Mouse (Mus musculus): ENCODE data around the gene Olfr150. TPM values are rescaled to one million over a fixed set of nuclear protein-coding genes. Genes with fewer than 3 reads are reported as not detected.
"Not testable (repeated sequence)": the region's sequence is repeated elsewhere in the genome, so short reads cannot be mapped to it uniquely, and the experiment has no call there.

Olfr150 gene
- not detected in 2 replicates for polyA plus RNA-seq (2014; fragmentation: Nextera tagmentation; extraction: Ambion mirVana)

DNA sequence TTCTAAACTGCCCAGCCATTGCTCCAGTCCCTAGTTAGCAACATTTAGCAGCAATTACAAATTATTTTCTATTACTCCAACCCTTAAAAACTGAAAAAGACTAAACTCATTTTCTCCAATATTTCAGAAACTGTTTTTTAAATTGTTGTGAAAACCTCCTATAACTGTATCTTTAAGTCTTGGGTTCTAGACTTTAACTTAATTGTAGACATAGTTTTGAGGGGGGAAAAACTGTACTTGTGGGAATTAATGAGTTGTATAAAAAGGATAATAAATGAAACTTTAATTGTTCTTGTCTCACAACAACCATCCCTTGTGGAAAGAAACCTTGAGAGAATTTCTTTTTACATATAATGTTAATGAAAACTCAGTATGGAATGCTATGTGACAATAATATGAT is at the start of gene Olfr150:
Gene Olfr150, plus strand, starts transcription at position 301 of the 400 bp plus-strand sequence.
- Histone ChIP-seq H3K4me1 (ENCODE audit: control insufficient read depth in 2 of 2, insufficient read depth in 2 of 2, low read length in 2 of 2) (no peaks in the 10 kb centered on the region), H3K4me2 (ENCODE audit: low read length) (no peak within 1 kb of the TSS), H3K36me3 (ENCODE audit: control insufficient read depth, insufficient read depth, low read length) (no peaks in the 10 kb centered on the region), H3K9me3 (ENCODE audit: control insufficient read depth, low read length) (no peaks in the 10 kb centered on the region), H3K9ac (ENCODE audit: low read length) (no peak within 1 kb of the TSS), H3K27ac (replicated peaks in 1 of 2; ENCODE audit: control insufficient read depth in 1 of 2, insufficient read depth in 1 of 2, low read depth in 2 of 2, low read length in 2 of 2) (no peak within 1 kb of the TSS), H3K4me3 (ENCODE audit: control insufficient read depth in 1 of 2, insufficient read depth in 1 of 2, low read depth in 1 of 2, low read length in 2 of 2) (no peak within 1 kb of the TSS), H3K27me3 (ENCODE audit: control insufficient read depth, insufficient read depth, low read length) (no peaks in the 10 kb centered on the region)
- no peak for ATAC-seq (ENCODE audit: insufficient number of reproducible peaks, insufficient read depth, low FRiP score, low read depth)

GRCm38 (mm10) chr9:39701123-39701522 is 29.7 kb upstream of the Olfr150 start:
- not testable (repeated sequence) for H3K4me3 ChIP-seq (ENCODE audit: control insufficient read depth in 1 of 2, insufficient read depth in 1 of 2, low read depth in 1 of 2, low read length in 2 of 2); ATAC-seq (ENCODE audit: insufficient number of reproducible peaks, insufficient read depth, low FRiP score, low read depth); H3K9ac ChIP-seq (ENCODE audit: low read length); H3K27ac ChIP-seq (replicated peaks in 1 of 2; ENCODE audit: control insufficient read depth in 1 of 2, insufficient read depth in 1 of 2, low read depth in 2 of 2, low read length in 2 of 2); H3K4me1 ChIP-seq (ENCODE audit: control insufficient read depth in 2 of 2, insufficient read depth in 2 of 2, low read length in 2 of 2); H3K9me3 ChIP-seq (ENCODE audit: control insufficient read depth, low read length); H3K27me3 ChIP-seq (ENCODE audit: control insufficient read depth, insufficient read depth, low read length); H3K36me3 ChIP-seq (ENCODE audit: control insufficient read depth, insufficient read depth, low read length); H3K4me2 ChIP-seq (ENCODE audit: low read length)
- 84% methylated on average over 6 of the region's 8 CpGs for WGBS

DNA sequence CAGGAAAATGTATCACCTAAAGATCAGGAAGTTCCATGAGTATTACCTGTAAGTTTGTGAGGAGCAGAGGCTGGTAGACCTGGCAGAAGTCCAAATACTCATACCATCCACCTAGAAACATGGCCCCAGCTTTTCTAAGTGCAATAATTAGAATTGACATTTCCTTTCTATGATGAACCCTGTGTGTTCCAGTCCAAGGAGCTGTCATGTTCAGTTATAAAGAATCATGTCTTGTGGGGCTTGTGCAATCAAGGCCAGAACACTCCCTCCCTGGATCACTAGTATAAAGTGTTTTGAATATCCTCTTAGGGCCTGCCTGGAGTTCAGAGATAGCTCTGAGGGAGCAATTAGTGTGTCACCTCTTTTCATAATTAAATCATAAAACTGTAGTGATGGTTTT is 23.8 kb upstream of the Olfr150 start, which contains the start of gene Olfr149:
Gene Olfr149, minus strand, starts transcription at position 101 of the 400 bp plus-strand sequence.
- ATAC-seq (ENCODE audit: insufficient number of reproducible peaks, insufficient read depth, low FRiP score, low read depth): no peak
- no peaks in the 10 kb centered on the region for H3K9me3 ChIP-seq (ENCODE audit: control insufficient read depth, low read length)
- peaks cover 0 to 3% of the 10 kb centered on the region in 2 experiments; a peak in 1 of 4 replicates for H3K4me1 ChIP-seq (ENCODE audit: control insufficient read depth in 2 of 2, insufficient read depth in 2 of 2, low read length in 2 of 2)
- H3K4me3 ChIP-seq (ENCODE audit: control insufficient read depth in 1 of 2, insufficient read depth in 1 of 2, low read depth in 1 of 2, low read length in 2 of 2): no peak within 1 kb of the TSS
- no peak within 1 kb of the TSS for H3K9ac ChIP-seq (ENCODE audit: low read length)
- no peaks in the 10 kb centered on the region for H3K27me3 ChIP-seq (ENCODE audit: control insufficient read depth, insufficient read depth, low read length)
- H3K36me3 ChIP-seq (ENCODE audit: control insufficient read depth, insufficient read depth, low read length): no peaks in the 10 kb centered on the region
- no peak within 1 kb of the TSS for H3K4me2 ChIP-seq (ENCODE audit: low read length)
- H3K27ac ChIP-seq (replicated peaks in 1 of 2; ENCODE audit: control insufficient read depth in 1 of 2, insufficient read depth in 1 of 2, low read depth in 2 of 2, low read length in 2 of 2): no peak within 1 kb of the TSS

DNA sequence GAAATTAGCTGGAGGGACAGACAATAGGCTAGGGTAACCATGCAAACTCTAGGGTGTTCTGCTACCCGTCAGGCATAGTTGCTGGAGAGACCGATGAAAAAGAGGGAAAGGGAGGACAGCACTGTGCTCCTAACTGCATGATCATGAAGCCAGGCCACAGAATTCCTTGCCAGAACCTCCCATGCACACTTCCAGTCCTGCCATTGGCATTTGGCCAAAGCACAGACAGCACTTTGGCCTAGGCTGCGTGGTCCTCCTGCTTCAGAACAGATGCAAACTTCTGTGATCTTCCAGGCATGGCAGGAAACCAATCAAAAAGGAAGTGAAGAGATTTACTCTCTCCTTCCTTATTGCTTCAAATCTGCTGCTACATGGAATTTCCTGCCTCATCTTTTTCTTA is 21.8 kb upstream of the Olfr150 start:
- Histone ChIP-seq H3K4me2 (ENCODE audit: low read length) (no peak overlapping the region), H3K27me3 (ENCODE audit: control insufficient read depth, insufficient read depth, low read length) (no peaks in the 10 kb centered on the region), H3K36me3 (ENCODE audit: control insufficient read depth, insufficient read depth, low read length) (no peaks in the 10 kb centered on the region), H3K27ac (replicated peaks in 1 of 2; ENCODE audit: control insufficient read depth in 1 of 2, insufficient read depth in 1 of 2, low read depth in 2 of 2, low read length in 2 of 2) (no peak overlapping the region), H3K4me3 (ENCODE audit: control insufficient read depth in 1 of 2, insufficient read depth in 1 of 2, low read depth in 1 of 2, low read length in 2 of 2) (no peak overlapping the region), H3K9me3 (ENCODE audit: control insufficient read depth, low read length) (no peaks in the 10 kb centered on the region), H3K4me1 (ENCODE audit: control insufficient read depth in 2 of 2, insufficient read depth in 2 of 2, low read length in 2 of 2) (peaks cover 0 to 3% of the 10 kb centered on the region in 2 experiments; a peak in 1 of 4 replicates), H3K9ac (ENCODE audit: low read length) (no peak overlapping the region)
- ATAC-seq (ENCODE audit: insufficient number of reproducible peaks, insufficient read depth, low FRiP score, low read depth): peak; percentile 31; the same call in 1 of the 2 replicates
- 35% methylated on average over 3 of the region's 3 CpGs for WGBS

GRCm38 (mm10) chr9:39711053-39711452 is 19.7 kb upstream of the Olfr150 start, which contains the start of gene Olfr965:
Gene Olfr965 (plus strand): TSS chr9:39711353.
- no peak within 1 kb of the TSS for H3K4me3 ChIP-seq (ENCODE audit: control insufficient read depth in 1 of 2, insufficient read depth in 1 of 2, low read depth in 1 of 2, low read length in 2 of 2)
- H3K9me3 ChIP-seq (ENCODE audit: control insufficient read depth, low read length): no peaks in the 10 kb centered on the region
- H3K27ac ChIP-seq (replicated peaks in 1 of 2; ENCODE audit: control insufficient read depth in 1 of 2, insufficient read depth in 1 of 2, low read depth in 2 of 2, low read length in 2 of 2): no peak within 1 kb of the TSS
- no peak for ATAC-seq (ENCODE audit: insufficient number of reproducible peaks, insufficient read depth, low FRiP score, low read depth)
- no peaks in the 10 kb centered on the region for H3K27me3 ChIP-seq (ENCODE audit: control insufficient read depth, insufficient read depth, low read length)
- H3K4me2 ChIP-seq (ENCODE audit: low read length): no peak within 1 kb of the TSS
- H3K9ac ChIP-seq (ENCODE audit: low read length): no peak within 1 kb of the TSS
- peaks cover 0 to 3% of the 10 kb centered on the region in 2 experiments; a peak in 1 of 4 replicates for H3K4me1 ChIP-seq (ENCODE audit: control insufficient read depth in 2 of 2, insufficient read depth in 2 of 2, low read length in 2 of 2)
- H3K36me3 ChIP-seq (ENCODE audit: control insufficient read depth, insufficient read depth, low read length): no peaks in the 10 kb centered on the region

DNA sequence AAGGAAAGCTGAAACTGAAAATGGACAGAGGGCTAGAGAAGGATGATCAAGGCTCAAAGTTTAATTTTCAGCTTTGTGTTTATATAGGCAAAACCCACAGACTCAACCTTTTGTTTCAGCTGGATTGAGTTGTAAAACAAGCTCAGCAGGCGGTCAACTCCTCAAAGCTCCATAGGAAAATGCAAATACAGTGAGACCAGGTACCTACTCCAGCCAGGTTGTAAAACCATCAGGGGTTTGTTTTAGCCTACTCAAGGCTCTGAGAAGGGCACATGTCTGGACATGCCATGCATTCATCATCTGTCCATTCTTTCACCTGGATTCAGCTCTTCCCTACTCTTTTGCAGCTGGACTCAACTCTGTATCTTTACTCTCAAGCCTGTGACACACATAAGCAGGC is 10.0 kb downstream of the Olfr150 start:
- H3K27me3 ChIP-seq (ENCODE audit: control insufficient read depth, insufficient read depth, low read length): no peaks in the 10 kb centered on the region
- WGBS: 88% methylated on average over 1 of the region's 1 CpGs
- no peaks in the 10 kb centered on the region for H3K36me3 ChIP-seq (ENCODE audit: control insufficient read depth, insufficient read depth, low read length)
- no peaks in the 10 kb centered on the region; the same call in 1 of the 2 replicates for H3K9me3 ChIP-seq (ENCODE audit: control insufficient read depth, low read length)
- no peak overlapping the region for H3K9ac ChIP-seq (ENCODE audit: low read length)
- H3K4me2 ChIP-seq (ENCODE audit: low read length): no peak overlapping the region
- H3K4me1 ChIP-seq (ENCODE audit: control insufficient read depth in 2 of 2, insufficient read depth in 2 of 2, low read length in 2 of 2): no peaks in the 10 kb centered on the region
- no peak overlapping the region for H3K27ac ChIP-seq (replicated peaks in 1 of 2; ENCODE audit: control insufficient read depth in 1 of 2, insufficient read depth in 1 of 2, low read depth in 2 of 2, low read length in 2 of 2)
- H3K4me3 ChIP-seq (ENCODE audit: control insufficient read depth in 1 of 2, insufficient read depth in 1 of 2, low read depth in 1 of 2, low read length in 2 of 2): no peak overlapping the region
- ATAC-seq (ENCODE audit: insufficient number of reproducible peaks, insufficient read depth, low FRiP score, low read depth): no peak

GRCm38 (mm10) chr9:39745949-39746348 is 15.2 kb downstream of the Olfr150 start, which contains the start of gene Olfr967:
Gene Olfr967 (plus strand): TSS chr9:39746249.
- ATAC-seq (ENCODE audit: insufficient number of reproducible peaks, insufficient read depth, low FRiP score, low read depth): no peak
- H3K4me1 ChIP-seq (ENCODE audit: control insufficient read depth in 2 of 2, insufficient read depth in 2 of 2, low read length in 2 of 2): no peaks in the 10 kb centered on the region
- no peaks in the 10 kb centered on the region for H3K36me3 ChIP-seq (ENCODE audit: control insufficient read depth, insufficient read depth, low read length)

GRCm38 (mm10) chr9:39746428-39746827 is 15.7 kb downstream of the Olfr150 start:
- 80% methylated on average over 1 of the region's 1 CpGs for WGBS
- no peak for ATAC-seq (ENCODE audit: insufficient number of reproducible peaks, insufficient read depth, low FRiP score, low read depth)
- Histone ChIP-seq H3K4me2 (ENCODE audit: low read length) (no peak overlapping the region), H3K4me1 (ENCODE audit: control insufficient read depth in 2 of 2, insufficient read depth in 2 of 2, low read length in 2 of 2) (no peaks in the 10 kb centered on the region), H3K9me3 (ENCODE audit: control insufficient read depth, low read length) (no peaks in the 10 kb centered on the region; the same call in 1 of the 2 replicates), H3K36me3 (ENCODE audit: control insufficient read depth, insufficient read depth, low read length) (no peaks in the 10 kb centered on the region), H3K27ac (replicated peaks in 1 of 2; ENCODE audit: control insufficient read depth in 1 of 2, insufficient read depth in 1 of 2, low read depth in 2 of 2, low read length in 2 of 2) (no peak overlapping the region), H3K4me3 (ENCODE audit: control insufficient read depth in 1 of 2, insufficient read depth in 1 of 2, low read depth in 1 of 2, low read length in 2 of 2) (no peak overlapping the region), H3K27me3 (ENCODE audit: control insufficient read depth, insufficient read depth, low read length) (no peaks in the 10 kb centered on the region), H3K9ac (ENCODE audit: low read length) (no peak overlapping the region)

More at GRCm38 (mm10) chr9:39745949-39746348, 15.2 kb downstream of the Olfr150 start, which contains the start of gene Olfr967:
- no peaks in the 10 kb centered on the region; the same call in 1 of the 2 replicates for H3K9me3 ChIP-seq (ENCODE audit: control insufficient read depth, low read length)
- H3K4me3 ChIP-seq (ENCODE audit: control insufficient read depth in 1 of 2, insufficient read depth in 1 of 2, low read depth in 1 of 2, low read length in 2 of 2): no peak within 1 kb of the TSS
- H3K9ac ChIP-seq (ENCODE audit: low read length): no peak within 1 kb of the TSS
- H3K27ac ChIP-seq (replicated peaks in 1 of 2; ENCODE audit: control insufficient read depth in 1 of 2, insufficient read depth in 1 of 2, low read depth in 2 of 2, low read length in 2 of 2): no peak within 1 kb of the TSS
- H3K27me3 ChIP-seq (ENCODE audit: control insufficient read depth, insufficient read depth, low read length): no peaks in the 10 kb centered on the region
- H3K4me2 ChIP-seq (ENCODE audit: low read length): no peak within 1 kb of the TSS

Measured in heart, embryonic 14.5 days (tissue).